Mouse (Mus musculus): ENCODE measurements around the gene Phf3.

The Phf3 gene

DNA sequence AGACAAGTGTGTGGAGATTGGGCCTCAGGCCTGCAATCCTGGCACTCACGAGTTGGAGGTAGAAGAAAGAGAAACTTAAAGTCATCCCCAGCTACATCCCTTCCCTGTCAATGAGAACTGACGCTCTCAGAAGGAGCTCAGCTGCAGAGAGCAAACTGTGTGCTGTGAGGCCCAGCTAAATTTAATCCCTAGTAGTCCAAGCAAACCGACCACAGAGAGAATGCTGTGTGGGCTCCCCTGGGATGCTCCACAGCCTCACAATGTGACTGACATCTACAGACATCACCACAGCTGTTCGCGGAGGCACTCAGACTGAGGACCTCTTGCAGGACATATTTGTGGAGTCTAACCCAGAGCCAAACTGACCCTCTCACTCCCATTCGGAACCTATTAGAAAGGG is 54.3 kb downstream of the Phf3 start:
- DNase-seq (ENCODE audit: low spot score), result no peak

GRCm38 (mm10) chr1:30815609-30816008 is 58.1 kb downstream of the Phf3 start:
- DNase-seq (ENCODE audit: low spot score), result no peak

DNA sequence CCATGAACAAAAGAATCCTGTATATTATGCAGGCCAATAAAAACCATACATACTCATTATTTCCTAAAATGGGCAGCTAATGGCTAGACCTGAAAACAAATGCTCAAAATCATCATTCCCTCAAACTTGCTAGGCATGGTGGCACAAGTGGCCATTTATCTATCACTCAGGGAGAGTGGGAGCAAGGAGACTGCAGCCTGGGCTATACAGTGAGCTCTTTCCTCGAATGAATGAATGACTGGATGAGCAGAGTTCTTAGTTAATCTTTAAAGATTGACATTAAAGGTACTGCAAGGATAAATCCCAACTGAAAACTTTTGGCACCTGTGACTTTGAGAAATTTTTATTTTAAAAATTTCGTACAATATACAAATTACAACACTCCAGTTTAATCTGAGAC is 58.7 kb downstream of the Phf3 start:
- DNase-seq (ENCODE audit: low spot score), result no peak

- DNase-seq (ENCODE audit: low spot score), result no peak
These were observed 65.5 kb downstream of the Phf3 start for GRCm38 (mm10) chr1:30808101-30808699.

DNA sequence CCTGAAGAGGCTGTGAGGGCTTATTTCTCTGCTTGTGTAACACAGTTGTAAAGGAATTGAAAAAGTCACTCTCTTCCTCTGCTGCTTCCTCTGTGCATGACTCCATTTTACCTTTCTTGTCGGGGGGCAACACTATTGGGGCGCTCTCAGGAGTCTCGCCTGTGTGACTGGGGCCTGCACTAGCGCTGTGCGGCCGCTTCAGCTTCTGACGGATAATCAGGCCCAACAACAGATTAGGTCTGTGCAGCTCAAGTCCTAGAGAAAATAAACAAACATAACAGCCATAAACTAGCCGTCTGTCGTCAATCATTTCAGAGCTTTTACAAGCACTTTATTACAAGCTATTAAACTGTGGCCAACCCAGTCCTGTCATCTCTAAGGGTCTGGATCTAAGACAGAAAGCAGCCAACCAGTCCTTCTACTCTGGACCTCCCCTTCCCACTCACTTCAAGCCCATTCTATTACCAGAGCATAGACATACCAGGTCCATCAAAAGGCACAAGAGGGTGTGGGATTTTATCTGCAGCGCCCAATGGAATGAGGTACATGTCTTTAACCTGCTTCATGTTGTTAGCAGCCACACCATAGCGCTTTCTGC is 67.9 kb downstream of the Phf3 start:
- no peak for DNase-seq (ENCODE audit: low spot score)

GRCm38 (mm10) chr1:30804919-30805318 is 68.8 kb downstream of the Phf3 start:
- DNase-seq (ENCODE audit: low spot score), result no peak

DNA sequence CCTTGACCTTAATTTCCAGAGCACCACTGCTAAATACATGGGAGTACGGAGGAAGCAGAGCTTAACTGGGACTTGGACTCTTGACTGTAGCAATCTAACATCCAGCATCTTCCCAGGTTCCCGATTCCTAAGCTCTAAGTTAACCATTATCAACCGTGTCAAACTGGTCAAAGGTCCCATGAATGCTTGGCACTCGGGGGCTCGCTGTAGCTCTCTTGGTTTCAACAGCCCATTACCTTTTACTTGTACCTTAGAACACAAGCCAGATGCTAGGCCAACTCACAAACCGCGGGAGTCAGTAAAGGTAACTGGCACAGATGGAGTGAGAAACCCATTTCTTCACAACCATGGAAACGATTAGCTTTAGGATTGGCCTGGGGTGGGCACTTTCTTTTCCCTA is 71.8 kb downstream of the Phf3 start:
- DNase-seq (ENCODE audit: low spot score), result no peak

DNA sequence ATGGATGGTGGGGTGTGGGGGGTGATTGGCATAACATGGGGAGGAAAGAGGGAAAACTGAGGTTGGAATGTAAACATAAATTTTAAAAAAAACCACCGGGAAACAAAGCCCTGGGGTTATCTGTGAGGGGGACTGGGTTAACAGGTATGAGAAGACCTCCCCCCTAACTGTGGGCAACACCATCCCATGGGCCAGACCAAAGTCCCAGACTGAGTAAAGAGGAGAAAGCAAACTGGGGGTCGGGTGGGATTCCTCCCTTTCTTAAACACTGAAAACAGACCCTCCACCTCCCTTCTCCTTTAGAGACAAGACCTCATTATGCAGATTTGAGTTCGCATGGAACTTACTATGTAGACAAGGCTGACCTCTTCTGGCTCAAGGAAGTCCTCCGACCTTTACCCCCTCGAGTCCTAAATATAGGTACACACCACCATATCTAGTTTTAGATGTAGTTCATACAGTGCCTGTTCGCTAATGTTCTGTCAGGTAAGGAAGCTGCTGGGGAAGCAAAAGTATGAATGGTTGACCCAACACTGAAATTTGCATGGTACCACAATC is 74.4 kb downstream of the Phf3 start:
- DNase-seq (ENCODE audit: low spot score), result no peak

DNA sequence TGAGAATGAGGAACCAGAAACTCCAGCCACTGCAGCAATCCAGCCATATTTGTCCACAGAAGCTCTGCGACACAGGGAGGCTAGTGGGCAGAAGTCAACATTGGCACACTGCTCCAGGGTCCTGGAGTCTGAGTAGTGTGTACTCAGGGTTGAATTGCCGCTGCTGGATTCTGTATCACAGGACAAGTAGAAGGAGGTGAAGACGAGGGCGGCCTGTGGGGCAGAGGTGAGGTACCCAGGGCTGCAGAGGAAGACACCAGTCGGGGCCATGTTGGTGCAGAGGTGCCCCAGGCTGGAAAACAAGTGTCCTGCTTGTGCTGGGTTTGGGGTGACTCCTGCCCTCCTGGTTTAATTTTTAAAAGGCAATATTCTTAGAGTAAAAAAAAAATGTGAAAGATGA is 79.1 kb downstream of the Phf3 start:
- no peak for DNase-seq (ENCODE audit: low spot score)

GRCm38 (mm10) chr1:30793357-30793883 is 80.3 kb downstream of the Phf3 start:
- DNase-seq (ENCODE audit: low spot score), result no peak

- no peak for DNase-seq (ENCODE audit: low spot score)
These were observed 80.8 kb downstream of the Phf3 start for GRCm38 (mm10) chr1:30792935-30793334.

GRCm38 (mm10) chr1:30790220-30790619 is 83.5 kb downstream of the Phf3 start:
- DNase-seq (ENCODE audit: low spot score), result no peak

GRCm38 (mm10) chr1:30789689-30790088 is 84.0 kb downstream of the Phf3 start:
- DNase-seq (ENCODE audit: low spot score), result no peak

DNA sequence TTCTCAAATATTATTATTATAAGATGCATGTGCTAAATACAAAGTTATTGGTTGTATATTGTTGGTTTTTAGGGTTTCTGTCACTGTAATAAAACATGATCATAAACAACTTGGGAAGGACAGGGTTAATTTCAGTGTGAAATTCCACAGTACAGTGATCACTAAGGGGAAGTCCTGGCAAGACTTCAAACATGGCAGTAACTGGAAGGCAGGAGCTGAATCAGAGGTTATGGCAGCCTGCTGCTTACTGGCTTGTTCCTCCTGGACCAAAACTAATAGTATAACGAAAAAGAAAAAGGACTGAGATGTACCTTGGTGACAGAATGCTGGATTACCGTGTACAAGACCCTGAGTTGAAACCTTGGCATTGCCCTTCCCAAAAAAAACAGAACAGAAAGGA is 84.7 kb downstream of the Phf3 start:
- DNase-seq (ENCODE audit: low spot score), result no peak

- no peak for DNase-seq (ENCODE audit: low spot score)
These were observed 87.1 kb downstream of the Phf3 start for GRCm38 (mm10) chr1:30786583-30786982.

DNA sequence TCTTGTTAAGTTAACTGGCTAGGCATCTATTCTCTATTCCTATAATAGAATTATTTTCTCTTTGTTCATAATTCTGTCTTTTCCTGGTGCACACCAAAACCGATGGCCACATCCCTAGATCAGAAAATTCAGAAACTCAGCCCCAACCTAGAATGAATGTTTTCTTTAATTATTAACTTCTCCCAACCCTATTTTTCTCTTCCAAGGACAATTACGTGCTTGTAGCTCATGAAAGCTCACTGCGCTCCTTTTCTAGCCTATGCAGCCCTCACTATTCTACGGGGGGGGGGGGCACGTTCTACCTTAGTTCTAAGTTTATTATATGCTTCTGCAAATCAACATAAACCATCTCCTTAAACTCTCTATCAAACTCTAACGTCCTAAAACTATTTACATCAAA is 90.0 kb downstream of the Phf3 start:
- no peak for DNase-seq (ENCODE audit: low spot score)

- DNase-seq (ENCODE audit: low spot score), result no peak
These were observed 93.4 kb downstream of the Phf3 start for GRCm38 (mm10) chr1:30780293-30780692.

DNA sequence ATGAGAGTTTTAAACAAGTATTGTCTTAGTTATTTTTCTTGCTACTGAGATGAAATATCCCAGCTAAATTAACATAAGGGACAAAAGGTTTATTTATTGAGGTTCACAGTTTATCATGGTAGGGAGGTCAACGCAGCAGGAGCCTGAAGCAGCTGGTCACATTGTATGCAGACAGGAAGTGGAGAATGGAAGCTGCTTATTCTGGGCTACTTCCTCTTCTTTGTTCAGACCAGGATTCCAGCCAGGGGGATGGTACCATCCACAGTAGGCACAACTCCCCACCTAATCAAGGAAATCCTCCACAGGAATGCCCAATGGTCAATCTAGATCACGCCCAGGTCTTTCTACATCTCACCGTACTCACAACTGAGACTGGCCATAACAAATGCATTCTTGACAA is 94.2 kb downstream of the Phf3 start:
- no peak for DNase-seq (ENCODE audit: low spot score)

DNA sequence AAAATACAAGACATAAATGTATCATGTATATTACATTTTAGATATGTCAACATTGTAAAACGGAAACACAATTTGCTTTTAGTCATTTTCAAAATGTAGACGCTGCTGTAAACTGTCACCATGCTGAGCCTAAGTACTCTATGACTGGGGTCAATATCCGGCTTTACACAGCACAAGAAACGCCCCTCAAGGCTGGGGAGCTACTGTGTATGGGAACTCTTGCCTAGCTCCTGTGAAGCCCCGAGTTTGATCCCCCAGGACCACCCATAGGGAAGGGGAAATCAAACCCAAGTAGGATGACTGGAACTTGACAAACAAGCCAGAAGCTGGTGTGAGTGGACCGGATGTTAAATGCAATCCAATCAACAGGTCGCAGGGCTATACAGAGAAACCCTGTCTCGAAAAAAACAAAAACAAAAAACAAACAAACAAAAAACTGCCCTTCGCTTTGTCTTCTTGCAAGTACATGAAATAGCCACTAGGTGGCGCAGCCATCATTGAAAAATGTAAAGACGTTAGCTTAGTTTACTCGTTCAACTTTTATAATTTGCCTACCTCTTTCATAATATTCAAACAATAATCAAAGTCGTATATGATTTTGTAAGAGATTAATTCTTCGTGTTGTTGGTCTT is 95.2 kb downstream of the Phf3 start:
- no peak for DNase-seq (ENCODE audit: low spot score)

DNA sequence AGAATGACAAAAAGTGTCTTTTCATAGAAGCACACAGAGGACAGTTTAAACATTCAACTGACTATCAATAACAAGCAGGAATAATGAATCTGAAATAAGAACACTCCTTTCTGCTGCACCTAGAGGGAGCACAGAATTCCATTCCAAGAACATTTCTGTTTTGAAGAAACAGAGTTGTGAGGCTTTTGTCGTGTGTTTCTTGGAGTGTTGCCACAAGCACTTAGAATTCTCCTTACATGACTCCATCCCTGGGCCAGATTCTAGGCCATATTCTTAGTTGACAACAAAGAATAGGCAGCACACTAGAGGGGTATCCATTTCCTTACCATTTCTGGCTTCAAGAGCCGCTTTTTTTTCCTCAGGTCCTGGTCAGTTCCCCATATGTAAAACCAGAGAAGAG is 97.5 kb downstream of the Phf3 start:
- no peak for DNase-seq (ENCODE audit: low spot score)

DNA sequence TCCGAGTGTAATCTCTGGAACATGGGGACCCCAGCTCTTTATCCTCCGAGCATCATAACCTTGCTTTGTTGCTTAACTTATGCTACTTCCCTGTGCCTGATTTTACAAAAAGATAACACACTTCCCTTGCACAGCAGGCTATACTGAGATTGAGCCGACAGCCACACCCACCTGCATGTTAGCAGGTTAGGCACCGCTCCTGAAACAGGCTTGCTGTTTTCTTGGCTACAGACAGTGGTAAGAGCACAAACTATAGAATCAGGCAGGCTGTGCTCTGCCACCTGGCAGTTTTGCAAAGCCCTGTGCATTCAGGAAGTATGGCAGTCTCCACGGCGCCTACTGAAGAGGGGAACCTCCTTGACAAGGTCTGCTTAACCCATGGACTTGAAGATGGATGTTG is 100.1 kb downstream of the Phf3 start:
- DNase-seq (ENCODE audit: low spot score), result no peak

DNA sequence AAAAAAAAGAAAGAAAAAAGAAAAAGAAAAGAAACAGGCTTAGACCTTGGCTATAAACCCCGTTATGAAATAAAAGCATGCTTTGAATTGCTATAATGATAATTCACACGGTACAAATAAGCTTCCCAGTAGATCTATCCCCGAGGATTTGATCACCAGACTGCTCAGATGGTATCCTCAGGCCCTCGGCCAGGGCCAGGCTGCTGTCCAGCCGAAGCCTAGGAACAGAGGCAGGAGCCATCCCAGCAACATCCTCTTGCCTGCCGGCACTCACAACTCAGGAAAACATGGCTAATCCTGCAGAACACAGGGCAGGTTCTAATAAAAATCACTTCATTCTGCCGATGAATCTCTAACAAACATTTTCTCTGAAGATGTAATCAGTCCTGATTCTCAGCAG is 100.9 kb downstream of the Phf3 start:
- no peak for DNase-seq (ENCODE audit: low spot score)

- no peak for DNase-seq (ENCODE audit: low spot score)
These were observed 101.9 kb downstream of the Phf3 start for GRCm38 (mm10) chr1:30771772-30772171.

Data from urinary bladder, postnatal 10 days (tissue).